Mouse (Mus musculus): ENCODE measurements around the gene Pank4. TPM values are rescaled to one million over a fixed set of nuclear protein-coding genes. Genes with fewer than 3 reads are reported as not detected.

Pank4 gene
- polyA plus RNA-seq, 1 experiment from 2014 or later = 46.3 TPM

GRCm38 (mm10) chr4:155018601-155019335 is 54.8 kb downstream of the Pank4 start:
- Histone ChIP-seq H3K9me3 (no peaks in the 10 kb centered on the region), H3K4me3 (no peak overlapping the region), H3K27me3 (replicated peaks) (peaks cover 6% of the 10 kb centered on the region; the same call in 1 of the 2 replicates), H3K36me3 (no peaks in the 10 kb centered on the region), H3K27ac (no peak overlapping the region), H3K4me1 (peaks cover 32% of the 10 kb centered on the region), H3K4me2 (replicated peaks) (peak overlapping the region; percentile 50), H3K9ac (no peak overlapping the region)
- WGBS = 5% methylated on average over 15 of the region's 15 CpGs
- ATAC-seq (ENCODE audit: low FRiP score, low read depth) = 0 out of 2 replicates have a peak, but pooled peaks have one; percentile 6

GRCm38 (mm10) chr4:155019336-155019847 is 55.5 kb downstream of the Pank4 start:
- Histone ChIP-seq H3K4me1 (peaks cover 29% of the 10 kb centered on the region), H3K4me3 (no peak overlapping the region), H3K36me3 (no peaks in the 10 kb centered on the region), H3K4me2 (replicated peaks) (peak overlapping the region; percentile 50), H3K27me3 (replicated peaks) (peaks cover 6% of the 10 kb centered on the region; the same call in 1 of the 2 replicates), H3K9ac (no peak overlapping the region), H3K9me3 (no peaks in the 10 kb centered on the region), H3K27ac (no peak overlapping the region)
- ATAC-seq (ENCODE audit: low FRiP score, low read depth) = peak; percentile 31; the same call in 1 of the 2 replicates
- under 1% methylated on average over 10 of the region's 10 CpGs for WGBS

DNA sequence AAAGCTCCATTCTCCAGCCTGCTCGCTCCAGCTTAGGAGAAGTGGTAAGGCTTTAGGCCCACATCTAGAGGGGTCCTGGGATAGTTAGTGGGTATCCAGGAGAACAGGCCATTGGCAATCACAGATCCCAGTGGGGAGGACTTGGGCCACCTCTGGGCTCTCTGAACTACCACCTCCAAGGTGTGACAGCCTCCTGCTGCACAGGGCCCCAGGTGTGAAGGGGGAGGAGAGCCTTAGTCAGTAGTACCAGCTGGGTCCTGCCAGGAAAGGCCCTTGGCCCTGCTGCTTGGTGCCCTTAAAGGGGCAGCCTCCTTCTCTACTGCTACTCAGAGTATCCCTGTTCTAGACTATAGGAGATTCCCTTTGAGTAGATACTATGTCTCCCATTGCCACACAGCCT is 56.2 kb downstream of the Pank4 start:
- H3K27ac ChIP-seq = no peak overlapping the region
- H3K9ac ChIP-seq = no peak overlapping the region
- WGBS = 73% methylated on average over 1 of the region's 1 CpGs
- ATAC-seq (ENCODE audit: low FRiP score, low read depth) = no peak
- no peaks in the 10 kb centered on the region for H3K9me3 ChIP-seq
- no peak overlapping the region for H3K4me2 ChIP-seq (replicated peaks)
- H3K36me3 ChIP-seq = no peaks in the 10 kb centered on the region
- H3K4me3 ChIP-seq = no peak overlapping the region
- H3K4me1 ChIP-seq = peaks cover 36% of the 10 kb centered on the region
- peaks cover 6% of the 10 kb centered on the region; the same call in 1 of the 2 replicates for H3K27me3 ChIP-seq (replicated peaks)

DNA sequence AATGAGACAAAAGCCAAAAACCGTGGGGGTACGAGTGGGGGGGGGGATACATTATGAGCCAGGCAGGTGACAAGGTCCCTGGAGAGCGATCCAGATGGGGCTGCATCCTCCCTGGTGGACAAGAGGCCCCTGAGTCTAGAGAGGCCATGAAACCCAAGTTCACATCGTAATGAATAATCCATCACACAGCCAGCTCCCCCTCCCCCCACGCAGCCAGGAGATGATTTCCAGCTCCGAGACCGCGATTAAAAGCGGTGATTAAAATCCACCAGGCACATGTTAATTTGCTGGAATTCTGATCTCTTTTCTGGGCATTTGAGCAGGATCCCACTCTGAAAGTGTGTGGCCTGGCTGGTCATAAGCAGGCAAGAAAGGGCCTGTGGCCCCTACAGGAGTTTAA is 56.9 kb downstream of the Pank4 start:
- WGBS = 59% methylated on average over 9 of the region's 9 CpGs

GRCm38 (mm10) chr4:155022228-155022855 is 58.4 kb downstream of the Pank4 start:
- Histone ChIP-seq H3K36me3 (no peaks in the 10 kb centered on the region), H3K4me2 (replicated peaks) (no peak overlapping the region), H3K27ac (no peak overlapping the region), H3K9ac (no peak overlapping the region), H3K27me3 (replicated peaks) (0 out of 2 replicates have a peak, but pooled peaks cover 6% of the 10 kb centered on the region), H3K4me1 (peaks cover 37% of the 10 kb centered on the region), H3K9me3 (no peaks in the 10 kb centered on the region), H3K4me3 (no peak overlapping the region)
- ATAC-seq (ENCODE audit: low FRiP score, low read depth) = no peak
- 74% methylated on average over 7 of the region's 7 CpGs for WGBS

More for the DNA sequence above, 56.9 kb downstream of the Pank4 start:
- Histone ChIP-seq H3K9me3 (no peaks in the 10 kb centered on the region), H3K4me2 (replicated peaks) (no peak overlapping the region), H3K36me3 (no peaks in the 10 kb centered on the region), H3K4me1 (peaks cover 37% of the 10 kb centered on the region), H3K4me3 (no peak overlapping the region), H3K9ac (no peak overlapping the region), H3K27ac (no peak overlapping the region), H3K27me3 (replicated peaks) (peaks cover 6% of the 10 kb centered on the region; the same call in 1 of the 2 replicates)
- ATAC-seq (ENCODE audit: low FRiP score, low read depth) = no peak

- Histone ChIP-seq H3K4me3 (no peak overlapping the region), H3K27me3 (replicated peaks) (no peaks in the 10 kb centered on the region), H3K4me2 (replicated peaks) (no peak overlapping the region), H3K27ac (peak overlapping the region; percentile 10; the same call in 1 of the 2 replicates), H3K4me1 (peaks cover 27% of the 10 kb centered on the region), H3K9me3 (no peaks in the 10 kb centered on the region), H3K36me3 (no peaks in the 10 kb centered on the region), H3K9ac (no peak overlapping the region)
- no peak for ATAC-seq (ENCODE audit: low FRiP score, low read depth)
- 80% methylated on average over 11 of the region's 11 CpGs for WGBS
These were observed 60.5 kb downstream of the Pank4 start for GRCm38 (mm10) chr4:155024170-155025010.

Other genes with a start within 250 kb of the Pank4 start
- gene Ttc34, start 126.7 kb upstream of the Pank4 start, polyA plus RNA-seq (2016; fragmentation: Nextera tagmentation; extraction: Ambion mirVana) = 0.28 and 0.38 TPM in 2 replicates
- 0.23 and 0.26 TPM in 2 replicates for gene Mmel1, start 94.5 kb upstream of the Pank4 start, polyA plus RNA-seq (2016; fragmentation: Nextera tagmentation; extraction: Ambion mirVana)
- gene Fam213b, start 65.0 kb upstream of the Pank4 start, polyA plus RNA-seq (2016; fragmentation: Nextera tagmentation; extraction: Ambion mirVana) = 36.1 and 40.4 TPM in 2 replicates
- 0.34 and 1.2 TPM in 2 replicates for gene Tnfrsf14, start 35.6 kb upstream of the Pank4 start, polyA plus RNA-seq (2016; fragmentation: Nextera tagmentation; extraction: Ambion mirVana)
- gene Hes5, start 3.2 kb upstream of the Pank4 start, polyA plus RNA-seq (2016; fragmentation: Nextera tagmentation; extraction: Ambion mirVana) = 396 and 412 TPM in 2 replicates
- 4.1 TPM in 2 replicates for gene Plch2, start 92.7 kb downstream of the Pank4 start, polyA plus RNA-seq (2016; fragmentation: Nextera tagmentation; extraction: Ambion mirVana)
- 16.6 and 17.3 TPM in 2 replicates for gene Pex10, start 102.9 kb downstream of the Pank4 start, polyA plus RNA-seq (2016; fragmentation: Nextera tagmentation; extraction: Ambion mirVana)
- 135 and 137 TPM in 2 replicates for gene Rer1, start 122.3 kb downstream of the Pank4 start, polyA plus RNA-seq (2016; fragmentation: Nextera tagmentation; extraction: Ambion mirVana)
- 6.0 and 6.1 TPM in 2 replicates for gene Morn1, start 122.5 kb downstream of the Pank4 start, polyA plus RNA-seq (2016; fragmentation: Nextera tagmentation; extraction: Ambion mirVana)